21 mouse cellular contexts compared by ENCODE assay signal in the genomic region with DNA sequence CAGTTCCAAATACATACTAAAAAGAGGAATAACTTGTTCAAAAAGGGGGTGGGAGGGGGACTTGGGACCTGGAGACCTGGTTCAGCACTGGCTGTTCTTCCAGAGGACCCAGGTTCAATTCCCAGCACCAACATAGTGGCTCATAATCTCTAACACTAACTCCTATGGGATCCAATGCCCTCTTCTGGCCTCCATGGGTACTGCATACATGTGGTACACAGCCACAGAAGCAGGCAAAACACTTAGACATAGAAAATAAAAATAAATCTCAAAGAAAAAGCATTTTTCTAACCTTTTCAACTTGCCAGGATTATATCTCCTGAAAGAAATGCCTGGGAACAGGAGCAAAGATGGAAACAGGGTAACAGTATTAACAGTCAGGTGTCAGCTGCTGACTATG. TPM values are rescaled to one million over a fixed set of nuclear protein-coding genes. Genes with fewer than 3 reads are reported as not detected.
DNase-seq lines count a peak whose midpoint lies in the region; ATAC-seq and TF ChIP-seq lines count a peak whose summit lies in the region.
"Had no signal": no experiment of that assay in that cellular context is flagged by ENCODE, and none has a peak within 500 bp of the region (broad histone marks: within the 10 kb centered on the region; RNA-seq: fewer than 3 reads in every experiment).

No protein-coding gene starts in this region.

- H3K4me1 ChIP-seq in liver, embryonic 14.5 days (replicated peaks; ENCODE audit: control insufficient read depth in 2 of 2, insufficient read depth in 2 of 2, low read length in 1 of 2): peaks cover 0 to 2% of the 10 kb centered on the region in 2 experiments; a peak in 1 of 4 replicates
- H3K4me1 ChIP-seq in liver, embryonic 12.5 days: no peaks in the 10 kb centered on the region
- H3K4me1 ChIP-seq: embryonic facial prominence, embryonic 13.5 days; heart, embryonic 10.5 days; limb, embryonic 10.5 days; liver, embryonic 13.5 days had no signal

- intact Hi-C loops in gastrocnemius, adult 2 months (cut with DNase I): no loop called here

- no peak overlapping the region for H3K4me3 ChIP-seq in gastrocnemius, adult 2 months
- no peak overlapping the region for H3K4me3 ChIP-seq in liver, embryonic 14.5 days (ENCODE audit: insufficient read depth in 1 of 2, low read depth in 2 of 2, low read length in 2 of 2)
- no peak overlapping the region for H3K4me3 ChIP-seq in liver, embryonic 12.5 days
- H3K4me3 ChIP-seq: embryonic facial prominence, embryonic 13.5 days; heart, embryonic 10.5 days; limb, embryonic 10.5 days; liver, embryonic 13.5 days had no signal

- H3K9ac ChIP-seq in liver, embryonic 14.5 days (replicated peaks): no peak overlapping the region
- no peak overlapping the region for H3K9ac ChIP-seq in liver, embryonic 12.5 days
- H3K9ac ChIP-seq: embryonic facial prominence, embryonic 13.5 days; hindbrain, embryonic 14.5 days; liver, embryonic 13.5 days had no signal

- H3K36me3 ChIP-seq in liver, embryonic 14.5 days (replicated peaks; ENCODE audit: control insufficient read depth, insufficient read depth, low read depth): no peaks in the 10 kb centered on the region
- no peaks in the 10 kb centered on the region for H3K36me3 ChIP-seq in liver, embryonic 12.5 days
- H3K36me3 ChIP-seq: embryonic facial prominence, embryonic 13.5 days; heart, embryonic 10.5 days; limb, embryonic 10.5 days; liver, embryonic 13.5 days had no signal

- no peaks in the 10 kb centered on the region for H3K9me3 ChIP-seq in liver, embryonic 14.5 days (ENCODE audit: control insufficient read depth, low read length)
- H3K9me3 ChIP-seq in liver, embryonic 12.5 days (replicated peaks): 0 out of 2 replicates have a peak, but pooled peaks cover 4% of the 10 kb centered on the region
- H3K9me3 ChIP-seq: embryonic facial prominence, embryonic 13.5 days; heart, embryonic 10.5 days; limb, embryonic 10.5 days; liver, embryonic 13.5 days had no signal

- DNase-seq in gastrocnemius, adult 2 months: no peak
- no peak for DNase-seq in gastrocnemius, adult 8-10 months (ENCODE audit: low spot score in 2 of 2)
- no peak for DNase-seq in liver, embryonic 14.5 days (ENCODE audit: low read depth in 3 of 3, low spot score in 3 of 3)
- DNase-seq in B cell, adult 2 months: peak; percentile 39
- peak; percentile 52 for DNase-seq in induced T-regulatory cell, adult 2 months (ENCODE audit: low read depth)
- no peak for DNase-seq in spleen, postnatal 14 days (ENCODE audit: low spot score in 2 of 2)
- DNase-seq: cerebellum, adult 9-10 months; gastrocnemius, postnatal 36 days; heart, postnatal 10 days; kidney, adult 18-20 months; kidney, postnatal 4 days; layer of hippocampus, postnatal 36 days; liver, embryonic 13.5 days; right cerebral cortex, postnatal 14 days had no signal

- H3K4me2 ChIP-seq in liver, embryonic 14.5 days (ENCODE audit: low read depth): no peak overlapping the region
- no peak overlapping the region for H3K4me2 ChIP-seq in liver, embryonic 12.5 days
- H3K4me2 ChIP-seq: embryonic facial prominence, embryonic 13.5 days; hindbrain, embryonic 14.5 days; liver, embryonic 13.5 days had no signal

- no peak for TF ChIP-seq EP300 in liver, embryonic 14.5 days (IDR thresholded peaks at IDR 0.05; ENCODE audit: low read depth)

- no peak overlapping the region for H3K27ac ChIP-seq in gastrocnemius, adult 2 months
- no peak overlapping the region for H3K27ac ChIP-seq in liver, embryonic 14.5 days
- H3K27ac ChIP-seq in liver, embryonic 12.5 days: no peak overlapping the region
- H3K27ac ChIP-seq: embryonic facial prominence, embryonic 13.5 days; heart, embryonic 10.5 days; hindbrain, embryonic 14.5 days; limb, embryonic 10.5 days; liver, embryonic 13.5 days had no signal

- ATAC-seq in liver, embryonic 14.5 days (ENCODE audit: insufficient read depth): no peak
- ATAC-seq in liver, embryonic 12.5 days: no peak
- ATAC-seq in monocyte, adult 5-6 weeks (replicated peaks; ENCODE audit: insufficient number of reproducible peaks, low FRiP score, low TSS enrichment, poor library complexity, severe bottlenecking): no peak

- H3K27me3 ChIP-seq in liver, embryonic 14.5 days (ENCODE audit: control insufficient read depth, insufficient read depth, low read length): no peaks in the 10 kb centered on the region
- no peaks in the 10 kb centered on the region for H3K27me3 ChIP-seq in liver, embryonic 12.5 days (replicated peaks)
- H3K27me3 ChIP-seq: embryonic facial prominence, embryonic 13.5 days; liver, embryonic 13.5 days had no signal

- peak; percentile 39 for TF ChIP-seq CTCF in gastrocnemius, adult 2 months (IDR thresholded peaks at IDR 0.05)
- peak; percentile 42; the same call in 1 of the 2 replicates for TF ChIP-seq CTCF in liver, embryonic 14.5 days (IDR thresholded peaks at IDR 0.05; ENCODE audit: low read depth)

RNA-seq across cellular contexts. Expression of a gene that starts 24.9 kb away (rescaled TPM):
- total RNA-seq in gastrocnemius, adult 2 months (2021): under 1 TPM; 0.20 to 0.36 TPM
- total RNA-seq in gastrocnemius, adult 8-10 months (2022): under 1 TPM; 0.19 to 0.53 (median 0.32) TPM
- 0.23 and 0.26 TPM in 2 replicates for polyA plus RNA-seq in liver, embryonic 14.5 days (2012; rRNA removed)
- polyA plus RNA-seq in liver, embryonic 14.5 days (2014; fragmentation: Nextera tagmentation; extraction: Ambion mirVana): 0.11 and 0.25 TPM in 2 replicates
- 0.11 and 0.30 TPM in 2 replicates for polyA plus RNA-seq in liver, embryonic 12.5 days (2016; fragmentation: Nextera tagmentation; extraction: Ambion mirVana)
- total RNA-seq in monocyte, adult 5-6 weeks (2017): 4.9 to 18.6 TPM (median 9.3 TPM) in 3 replicates
- polyA plus RNA-seq: C2C12 had no signal

RNA-seq across cellular contexts. Expression of a gene that starts 38.7 kb away (rescaled TPM):
- total RNA-seq in gastrocnemius, adult 2 months (2021): 10 to 100 TPM; 27.3 to 34.0 TPM
- 10 to 100 TPM; 24.0 to 30.4 (median 28.8) TPM for total RNA-seq in gastrocnemius, adult 8-10 months (2022)
- 6.5 and 7.3 TPM in 2 replicates for polyA plus RNA-seq in liver, embryonic 14.5 days (2012; rRNA removed)
- polyA plus RNA-seq in liver, embryonic 14.5 days (2014; fragmentation: Nextera tagmentation; extraction: Ambion mirVana): 12.2 and 14.2 TPM in 2 replicates
- 20.0 and 20.3 TPM in 2 replicates for polyA plus RNA-seq in liver, embryonic 12.5 days (2016; fragmentation: Nextera tagmentation; extraction: Ambion mirVana)
- total RNA-seq in monocyte, adult 5-6 weeks (2017): 88.0 to 114 TPM (median 88.1 TPM) in 3 replicates

Comparison
In these comparisons a context has a peak if more than half of its experiments do, and no peak if none do; other contexts are left out.
1. DNase-seq: peak in B cell, adult 2 months (2 of 2) and induced T-regulatory cell, adult 2 months (single experiment); none in gastrocnemius, adult 2 months (single experiment), gastrocnemius, adult 8-10 months (0 of 2), liver, embryonic 14.5 days (0 of 3) and spleen, postnatal 14 days (0 of 2).